Mouse (Mus musculus): ENCODE data around the gene Prune2. TPM values are rescaled to one million over a fixed set of nuclear protein-coding genes. Genes with fewer than 3 reads are reported as not detected.

Gene Prune2
- total and polyA plus RNA-seq, 2 experiments from 2014 or later, result 12.4 to 17.4 TPM

DNA sequence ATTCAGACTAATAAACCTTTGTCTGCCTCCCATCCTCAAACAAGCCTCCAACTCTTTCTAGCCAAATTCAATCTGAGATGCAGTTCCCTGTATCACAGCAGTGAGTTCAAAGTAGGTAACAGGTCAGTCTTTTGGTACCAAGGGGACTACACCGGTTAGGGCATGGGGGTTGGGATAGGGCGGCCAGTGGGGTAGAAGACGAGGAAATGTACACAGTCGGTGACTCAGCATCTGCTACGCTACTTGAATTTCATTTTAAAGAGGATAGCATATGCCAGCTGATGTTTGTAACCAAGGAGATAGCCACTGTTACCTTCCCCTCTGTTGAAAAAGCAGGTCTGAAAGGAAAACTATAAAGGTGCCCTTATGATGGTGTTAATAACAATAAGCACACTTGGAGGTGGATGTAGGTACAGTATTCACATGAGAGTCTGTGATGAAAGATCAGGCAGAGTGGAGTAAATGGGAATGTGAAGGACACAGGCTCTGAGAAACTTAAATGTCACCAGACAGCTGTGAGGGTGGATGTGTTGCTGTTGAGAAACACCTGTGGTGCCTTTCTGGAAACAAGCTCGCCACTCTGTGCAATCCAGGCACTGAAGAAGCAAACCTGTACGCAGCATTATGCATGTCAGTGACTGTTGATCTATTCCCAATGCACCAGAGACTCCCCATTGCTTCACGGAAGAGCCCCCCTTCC, 5.1 kb upstream of the Prune2 start:
- Histone ChIP-seq H3K36me3 (ENCODE audit: insufficient read depth, low read length) (no peaks in the 10 kb centered on the region), H3K9ac (replicated peaks; ENCODE audit: low read length) (no peak overlapping the region), H3K27ac (no peak overlapping the region), H3K4me1 (ENCODE audit: insufficient read depth, low read length) (peaks cover 6% of the 10 kb centered on the region), H3K27me3 (ENCODE audit: insufficient read depth, low read length) (no peaks in the 10 kb centered on the region), H3K4me2 (ENCODE audit: low read depth, low read length) (no peak overlapping the region), H3K9me3 (ENCODE audit: low read length) (no peaks in the 10 kb centered on the region), H3K4me3 (ENCODE audit: low read length) (no peak overlapping the region)
- ATAC-seq (no peak), DNase-seq (ENCODE audit: low spot score) (no peak)
- 74% methylated on average over 8 of the region's 8 CpGs for WGBS
- TF ChIP-seq CTCF (IDR thresholded peaks at IDR 0.05; ENCODE audit: low read depth), result no peak

DNA sequence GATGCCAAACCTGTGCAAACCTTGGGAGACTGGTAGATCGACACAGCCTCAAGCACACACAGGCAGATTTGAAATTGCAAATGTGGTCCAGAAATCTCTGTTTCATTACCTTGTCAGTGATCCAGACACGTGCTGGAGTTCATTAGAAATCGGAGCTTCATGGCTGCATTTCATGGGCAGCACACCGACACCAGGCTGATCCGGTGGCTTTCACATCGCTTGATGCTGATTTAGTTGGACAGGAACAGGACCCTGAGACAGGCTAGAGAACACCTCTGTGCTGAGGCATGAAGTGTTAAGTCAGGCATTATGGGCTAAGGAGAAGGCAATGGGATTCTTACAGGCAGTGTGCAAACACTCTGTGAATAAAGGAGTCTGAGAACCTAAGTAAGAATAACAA, 1.2 kb upstream of the Prune2 start:
- H3K9me3 ChIP-seq (ENCODE audit: low read length), result no peaks in the 10 kb centered on the region
- no peak overlapping the region for H3K4me3 ChIP-seq (ENCODE audit: low read length)
- no peak overlapping the region for H3K27ac ChIP-seq
- H3K36me3 ChIP-seq (ENCODE audit: insufficient read depth, low read length), result no peaks in the 10 kb centered on the region
- H3K27me3 ChIP-seq (ENCODE audit: insufficient read depth, low read length), result no peaks in the 10 kb centered on the region; the same call in 1 of the 2 replicates
- ATAC-seq, result no peak
- DNase-seq (ENCODE audit: low spot score), result peak; percentile 59
- no peak overlapping the region for H3K9ac ChIP-seq (replicated peaks; ENCODE audit: low read length)
- H3K4me1 ChIP-seq (ENCODE audit: insufficient read depth, low read length), result peaks cover 6% of the 10 kb centered on the region
- WGBS, result 54% methylated on average over 6 of the region's 6 CpGs
- TF ChIP-seq CTCF (IDR thresholded peaks at IDR 0.05; ENCODE audit: low read depth), result no peak
- no peak overlapping the region; the same call in 1 of the 2 replicates for H3K4me2 ChIP-seq (ENCODE audit: low read depth, low read length)

DNA sequence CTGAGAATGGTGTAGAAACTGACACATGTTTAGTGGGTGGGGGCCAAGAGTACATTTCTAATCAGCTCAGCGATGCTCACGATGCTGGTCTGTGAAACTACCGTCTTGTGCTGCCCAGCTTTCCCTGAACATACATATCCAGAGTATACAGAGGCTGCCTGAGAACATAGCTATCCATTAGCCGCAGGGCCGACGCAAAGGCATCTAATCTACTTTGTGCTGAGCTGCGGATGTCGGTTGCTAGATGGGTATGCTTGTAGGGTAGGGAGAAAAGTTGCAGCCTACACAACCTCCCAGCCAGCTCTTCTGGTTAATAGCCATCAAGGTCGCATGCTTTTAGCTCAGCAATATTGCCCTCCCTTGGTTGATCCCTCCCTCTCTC, 696 bp upstream of the Prune2 start:
- Histone ChIP-seq H3K27ac (no peak overlapping the region), H3K4me2 (ENCODE audit: low read depth, low read length) (peak overlapping the region; percentile 91), H3K4me1 (ENCODE audit: insufficient read depth, low read length) (peaks cover 6% of the 10 kb centered on the region), H3K9ac (replicated peaks; ENCODE audit: low read length) (peak overlapping the region; percentile 47; the same call in 1 of the 2 replicates), H3K4me3 (ENCODE audit: low read length) (peak overlapping the region; percentile 41), H3K9me3 (ENCODE audit: low read length) (no peaks in the 10 kb centered on the region), H3K27me3 (ENCODE audit: insufficient read depth, low read length) (no peaks in the 10 kb centered on the region; the same call in 1 of the 2 replicates), H3K36me3 (ENCODE audit: insufficient read depth, low read length) (no peaks in the 10 kb centered on the region)
- no peak for DNase-seq (ENCODE audit: low spot score)
- TF ChIP-seq CTCF (IDR thresholded peaks at IDR 0.05; ENCODE audit: low read depth), result no peak
- WGBS, result 39% methylated on average over 9 of the region's 9 CpGs
- peak; percentile 16 for ATAC-seq

DNA sequence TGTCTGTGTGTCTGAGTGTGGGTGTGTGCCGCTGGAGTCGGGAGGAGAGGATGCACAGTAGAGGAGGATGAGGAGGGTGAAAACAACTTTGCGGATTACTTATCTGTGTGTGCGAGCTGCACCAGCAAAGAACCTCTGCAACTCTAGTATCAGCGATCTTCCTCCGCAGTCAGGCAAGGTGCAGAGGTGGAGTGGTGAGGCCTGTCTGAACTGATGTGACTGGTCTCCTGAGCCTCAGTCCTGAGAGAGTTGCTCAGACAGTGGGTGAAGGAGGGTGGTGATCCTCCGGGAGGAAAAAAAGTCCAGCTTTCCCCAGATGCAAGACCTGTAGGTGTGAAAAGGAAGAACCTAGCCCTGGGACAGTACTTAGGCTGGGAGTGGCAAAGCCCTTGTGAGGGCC, 401 bp downstream of the Prune2 start:
- no peaks in the 10 kb centered on the region for H3K9me3 ChIP-seq (ENCODE audit: low read length)
- H3K4me2 ChIP-seq (ENCODE audit: low read depth, low read length), result peak overlapping the region; percentile 91
- peak overlapping the region; percentile 47; the same call in 1 of the 2 replicates for H3K9ac ChIP-seq (replicated peaks; ENCODE audit: low read length)
- H3K4me1 ChIP-seq (ENCODE audit: insufficient read depth, low read length), result peaks cover 6% of the 10 kb centered on the region
- ATAC-seq (0 out of 2 replicates have a peak, but pooled peaks have one; percentile 3), DNase-seq (ENCODE audit: low spot score) (no peak)
- no peaks in the 10 kb centered on the region for H3K36me3 ChIP-seq (ENCODE audit: insufficient read depth, low read length)
- H3K27me3 ChIP-seq (ENCODE audit: insufficient read depth, low read length), result no peaks in the 10 kb centered on the region; the same call in 1 of the 2 replicates
- TF ChIP-seq CTCF (IDR thresholded peaks at IDR 0.05; ENCODE audit: low read depth), result no peak
- 5% methylated on average over 7 of the region's 7 CpGs for WGBS
- H3K27ac ChIP-seq, result no peak overlapping the region
- H3K4me3 ChIP-seq (ENCODE audit: low read length), result peak overlapping the region; percentile 41

DNA sequence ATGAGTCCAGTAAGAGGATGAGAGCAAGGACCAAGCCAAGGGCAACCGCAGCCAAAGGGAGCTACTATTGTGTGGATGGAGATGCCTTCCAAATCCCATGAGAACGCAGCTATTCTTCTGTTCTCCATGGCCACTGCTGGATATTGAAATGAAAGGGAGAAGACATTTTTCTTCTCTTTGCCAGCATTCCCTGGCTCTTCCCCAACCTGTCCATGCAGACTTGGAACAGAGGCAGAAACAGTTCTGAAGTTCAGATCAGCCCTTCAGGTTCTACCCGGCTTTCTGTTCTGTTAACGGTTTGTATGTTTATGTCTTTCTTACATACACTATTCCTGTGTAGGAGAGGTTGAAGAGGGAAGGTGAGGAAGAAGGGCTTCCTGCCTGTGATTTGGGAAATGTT, 3.1 kb downstream of the Prune2 start:
- Histone ChIP-seq H3K36me3 (ENCODE audit: insufficient read depth, low read length) (no peaks in the 10 kb centered on the region), H3K4me1 (ENCODE audit: insufficient read depth, low read length) (peaks cover 6% of the 10 kb centered on the region), H3K4me2 (ENCODE audit: low read depth, low read length) (no peak overlapping the region), H3K9ac (replicated peaks; ENCODE audit: low read length) (no peak overlapping the region), H3K27ac (no peak overlapping the region), H3K4me3 (ENCODE audit: low read length) (no peak overlapping the region), H3K27me3 (ENCODE audit: insufficient read depth, low read length) (no peaks in the 10 kb centered on the region; the same call in 1 of the 2 replicates), H3K9me3 (ENCODE audit: low read length) (no peaks in the 10 kb centered on the region)
- DNase-seq (ENCODE audit: low spot score) (no peak), ATAC-seq (no peak)
- no peak for TF ChIP-seq CTCF (IDR thresholded peaks at IDR 0.05; ENCODE audit: low read depth)
- WGBS, result 72% methylated on average over 4 of the region's 4 CpGs

DNA sequence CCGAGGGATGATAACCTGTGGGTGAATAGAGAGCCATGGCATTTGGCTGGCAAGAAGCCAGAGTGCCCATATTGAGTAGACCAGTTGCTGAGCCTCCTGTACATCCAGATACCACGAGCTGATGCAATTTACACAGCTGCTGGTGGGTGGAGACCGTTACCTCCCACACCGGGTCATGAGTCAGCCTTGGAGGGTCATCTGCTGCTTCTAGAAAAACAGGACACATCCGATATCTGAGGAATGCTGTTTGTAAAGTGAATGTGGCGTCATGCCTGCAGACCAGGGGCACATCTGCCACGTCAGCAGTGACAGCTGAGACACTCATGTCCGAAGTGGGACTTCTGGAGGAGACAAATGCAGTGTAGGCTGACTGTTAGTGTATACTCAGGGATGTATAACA, 3.6 kb downstream of the Prune2 start:
- TF ChIP-seq CTCF (IDR thresholded peaks at IDR 0.05; ENCODE audit: low read depth), result no peak
- no peaks in the 10 kb centered on the region; the same call in 1 of the 2 replicates for H3K27me3 ChIP-seq (ENCODE audit: insufficient read depth, low read length)

DNA sequence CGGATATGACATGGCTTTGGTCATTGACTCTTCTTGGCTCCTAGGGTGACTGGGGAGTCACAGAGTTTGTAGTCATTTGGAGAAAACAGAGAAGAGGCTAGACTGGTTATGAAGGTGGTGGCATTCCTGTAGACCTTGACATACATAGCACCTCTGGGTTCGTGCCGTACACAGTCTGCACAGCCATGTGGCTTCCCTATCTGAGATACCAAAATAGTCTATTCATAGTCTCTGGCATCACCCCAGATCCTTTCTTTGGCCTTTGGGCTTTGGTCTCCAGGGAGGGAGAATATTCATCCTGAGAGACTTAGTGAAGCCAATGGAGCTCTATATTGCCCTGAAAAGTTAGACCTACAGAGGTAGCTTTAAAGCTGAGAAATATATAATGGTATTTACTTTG, 5.1 kb downstream of the Prune2 start:
- no peak overlapping the region for H3K9ac ChIP-seq (replicated peaks; ENCODE audit: low read length)
- no peak overlapping the region for H3K4me2 ChIP-seq (ENCODE audit: low read depth, low read length)
- no peaks in the 10 kb centered on the region; the same call in 1 of the 2 replicates for H3K27me3 ChIP-seq (ENCODE audit: insufficient read depth, low read length)
- no peaks in the 10 kb centered on the region for H3K9me3 ChIP-seq (ENCODE audit: low read length)
- ATAC-seq (no peak), DNase-seq (ENCODE audit: low spot score) (no peak)
- no peaks in the 10 kb centered on the region for H3K4me1 ChIP-seq (ENCODE audit: insufficient read depth, low read length)
- H3K4me3 ChIP-seq (ENCODE audit: low read length), result no peak overlapping the region
- WGBS, result 90% methylated on average over 3 of the region's 3 CpGs
- no peak for TF ChIP-seq CTCF (IDR thresholded peaks at IDR 0.05; ENCODE audit: low read depth)
- no peak overlapping the region for H3K27ac ChIP-seq
- no peaks in the 10 kb centered on the region for H3K36me3 ChIP-seq (ENCODE audit: insufficient read depth, low read length)

More for the DNA sequence above, 3.6 kb downstream of the Prune2 start:
- Histone ChIP-seq H3K36me3 (ENCODE audit: insufficient read depth, low read length) (no peaks in the 10 kb centered on the region), H3K9me3 (ENCODE audit: low read length) (no peaks in the 10 kb centered on the region), H3K27ac (no peak overlapping the region), H3K4me3 (ENCODE audit: low read length) (no peak overlapping the region), H3K4me2 (ENCODE audit: low read depth, low read length) (no peak overlapping the region), H3K4me1 (ENCODE audit: insufficient read depth, low read length) (peaks cover 6% of the 10 kb centered on the region), H3K9ac (replicated peaks; ENCODE audit: low read length) (no peak overlapping the region)
- ATAC-seq (no peak), DNase-seq (ENCODE audit: low spot score) (no peak)
- 66% methylated on average over 8 of the region's 8 CpGs for WGBS
